Mouse (Mus musculus): ENCODE data around the gene Fam135a.

The Fam135a gene

DNA sequence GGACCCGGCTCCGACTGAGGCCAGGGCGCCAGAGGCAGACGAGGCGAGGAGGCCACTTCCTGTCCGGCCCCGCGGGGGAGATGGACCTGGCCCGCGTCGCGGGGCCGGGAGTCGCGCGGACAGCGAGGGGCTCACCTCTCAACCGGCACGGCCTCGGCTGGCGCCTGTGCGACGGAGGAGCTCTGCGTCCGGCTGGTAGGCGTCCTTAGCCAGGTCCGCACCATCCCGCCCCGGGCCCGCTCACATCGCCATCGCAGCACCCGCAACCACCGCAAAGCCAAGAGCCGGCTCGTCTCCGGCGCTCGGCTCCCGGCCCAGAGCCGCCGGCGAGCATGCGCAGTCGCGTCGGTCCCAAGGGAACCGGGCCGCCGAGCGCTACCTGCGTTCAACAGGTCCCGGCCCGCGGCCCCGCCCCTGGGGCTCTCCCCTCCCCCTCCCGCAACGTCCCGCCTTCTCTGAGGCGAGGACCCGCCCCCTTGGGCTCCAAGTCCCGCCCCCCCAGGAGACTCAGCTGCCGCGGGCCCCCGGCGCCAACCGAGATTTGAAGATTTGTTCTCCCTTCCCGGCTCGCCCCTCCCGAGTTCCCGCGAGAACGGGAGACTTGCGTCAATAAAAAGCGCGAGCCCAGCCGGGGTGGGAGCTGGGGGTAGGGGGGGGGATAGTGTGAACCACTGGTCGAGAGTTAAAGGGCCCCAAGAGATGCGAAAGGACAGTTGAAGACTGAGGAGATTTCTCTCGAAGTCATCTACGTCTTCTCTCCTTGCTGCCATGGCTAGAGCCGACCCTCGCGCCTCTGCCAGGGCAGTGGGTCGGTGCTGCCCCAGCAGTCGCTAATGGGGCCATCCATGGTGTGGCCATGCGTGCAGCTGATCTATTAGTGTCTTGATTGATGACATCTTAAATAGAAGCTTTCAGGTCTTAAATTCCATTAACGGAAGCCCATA is at the start of gene Fam135a:
TSS of gene Fam135a (minus strand) at position 416 of the 944 bp plus-strand sequence.
- in situ Hi-C loops (cut with MseI, MboI), result no loop called here

DNA sequence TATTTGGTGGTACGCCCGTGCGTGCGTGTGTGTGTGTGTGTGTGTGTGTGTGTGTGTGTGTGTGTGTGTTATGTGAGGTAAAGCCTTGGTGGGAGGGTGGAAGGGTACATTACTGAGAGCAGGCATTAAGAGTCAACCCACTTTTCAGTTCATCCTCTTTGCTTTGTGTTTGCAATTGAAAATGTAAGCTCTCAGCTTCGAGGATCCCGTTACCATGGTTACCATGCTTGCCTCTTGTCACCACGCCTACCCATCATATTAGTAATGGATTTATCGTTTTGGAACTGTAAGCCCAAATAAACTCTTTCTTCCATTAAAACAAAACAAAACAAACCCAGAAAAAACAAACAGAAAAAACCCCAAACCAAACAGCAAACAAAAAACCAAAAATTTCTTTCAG is 43.4 kb upstream of the Fam135a start:
- in situ Hi-C loops (cut with MseI, MboI), result no loop called here

DNA sequence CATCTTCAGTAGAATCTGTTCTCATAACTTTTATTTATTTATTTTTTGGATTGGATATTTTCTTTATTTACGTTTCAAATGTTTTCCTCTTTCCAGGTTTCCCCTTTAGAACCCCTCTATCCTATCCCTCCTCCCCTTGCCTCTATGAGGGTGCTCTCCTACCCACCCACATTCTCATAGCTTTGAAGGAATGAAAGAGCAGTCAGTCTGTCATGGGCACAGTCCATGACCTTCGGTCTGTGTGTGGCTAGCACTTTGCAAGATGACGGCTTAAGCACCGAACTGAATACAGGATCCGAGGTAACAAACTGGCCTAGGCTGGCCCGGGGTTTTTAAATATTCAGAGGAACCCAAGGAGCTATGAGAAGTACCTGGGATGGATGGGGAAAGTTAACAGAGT is 40.4 kb upstream of the Fam135a start:
- in situ Hi-C loops (cut with MseI, MboI), result no loop called here

DNA sequence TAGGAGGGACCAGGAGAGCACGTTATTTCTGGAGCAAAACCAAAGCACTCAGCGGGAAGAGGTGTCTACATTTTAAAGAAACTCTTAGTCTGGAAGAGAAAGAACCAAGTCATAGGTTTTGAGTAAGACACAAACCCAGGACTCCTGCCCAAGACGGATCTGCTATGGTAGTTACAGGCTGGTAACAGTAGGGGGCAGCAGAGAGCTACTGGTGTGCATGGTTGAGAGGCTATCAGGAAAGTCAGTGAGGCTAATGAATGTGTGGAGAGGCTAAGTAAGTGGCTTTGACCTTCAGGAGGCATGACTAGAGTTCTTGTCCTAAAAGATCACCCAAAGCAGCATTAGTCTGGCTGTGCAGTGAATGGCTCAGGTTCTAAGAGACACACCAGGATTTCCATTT is 37.0 kb upstream of the Fam135a start:
- in situ Hi-C loops (cut with MseI, MboI), result loop anchor here in 1 of 2 experiments (10.0 kb wide), 1 partner anchor 108 kb away; no protein-coding TSS in a partner anchor

DNA sequence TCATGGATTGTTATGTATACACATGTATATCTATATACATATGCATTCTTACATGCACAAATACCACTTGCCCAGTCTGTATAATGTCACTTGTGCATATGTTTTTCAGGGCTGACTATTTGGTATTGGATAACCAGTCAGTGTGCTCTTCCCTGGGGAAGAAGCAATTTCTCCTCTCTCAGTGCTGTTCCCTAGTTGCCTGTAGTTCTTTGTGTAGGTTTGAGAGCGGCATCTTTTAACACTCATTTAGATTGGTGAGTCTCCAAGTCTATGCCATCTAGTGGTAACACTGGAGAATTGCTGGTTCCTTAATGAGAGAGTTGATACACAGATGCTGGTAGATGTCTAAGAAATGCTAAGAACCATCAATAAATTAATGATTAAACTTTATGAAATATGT is 34.7 kb upstream of the Fam135a start:
- in situ Hi-C loops (cut with MseI, MboI), result loop anchor here in 1 of 2 experiments (10.0 kb wide), 1 partner anchor 110 kb away; no protein-coding TSS in a partner anchor

DNA sequence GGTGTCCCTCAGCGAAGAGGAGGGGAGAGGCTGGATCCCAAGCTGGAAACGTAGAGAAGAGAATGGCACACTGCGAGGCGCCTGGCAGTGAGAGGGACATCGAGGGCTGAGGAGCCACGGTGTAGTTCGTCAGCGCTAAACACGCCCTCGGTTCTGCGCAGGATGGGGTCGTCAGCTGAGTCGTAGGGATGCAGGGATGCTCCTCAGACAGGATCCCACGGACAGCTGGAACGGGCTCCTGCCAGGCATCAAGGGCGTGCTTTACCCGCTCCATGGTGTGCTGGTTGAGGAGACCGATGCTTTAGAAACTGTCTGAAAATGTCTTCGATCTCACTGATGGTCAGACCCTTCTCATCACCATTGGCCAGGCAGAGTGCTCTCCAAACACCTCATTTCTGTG is 33.7 kb upstream of the Fam135a start:
- in situ Hi-C loops (cut with MseI, MboI), result loop anchor here in 1 of 2 experiments (10.0 kb wide), 1 partner anchor 111 kb away; no protein-coding TSS in a partner anchor

DNA sequence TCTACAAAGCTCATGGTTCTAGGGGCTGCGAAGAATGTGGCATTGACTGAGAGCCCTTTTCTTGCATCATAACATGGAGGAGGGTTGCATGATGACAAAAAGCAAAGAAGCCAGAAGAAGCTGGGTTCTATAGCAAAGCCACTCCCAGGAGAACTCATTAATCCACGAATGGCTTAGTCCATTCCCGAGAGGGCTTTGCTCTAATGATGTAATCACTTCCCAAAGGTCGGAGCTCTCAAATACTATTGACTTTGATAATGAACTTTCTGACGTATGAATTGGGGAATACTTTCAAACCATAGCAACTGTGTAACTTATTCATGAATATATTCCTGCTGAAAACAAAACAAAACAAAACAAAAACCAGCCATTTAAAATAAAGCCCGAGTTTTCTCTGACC is 27.7 kb upstream of the Fam135a start:
- in situ Hi-C loops (cut with MseI, MboI), result no loop called here

DNA sequence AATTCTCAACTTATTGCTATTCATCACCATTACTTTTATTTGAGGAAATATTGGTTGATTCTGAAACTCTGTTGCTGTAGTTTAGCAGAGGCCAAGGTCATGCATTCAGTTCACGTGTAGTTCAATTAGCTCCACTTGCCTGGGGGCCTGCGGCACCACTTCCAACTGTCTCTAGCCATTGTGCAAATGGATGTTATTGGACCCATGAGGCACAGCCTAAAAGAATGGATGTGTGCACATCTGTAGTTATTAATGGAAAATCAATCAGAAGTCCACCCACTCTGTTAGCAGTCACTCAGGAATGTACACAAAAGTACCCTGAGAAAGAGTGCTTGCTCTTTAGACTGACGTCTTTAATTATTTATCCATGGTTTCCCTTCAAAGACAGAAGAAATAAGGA is 24.5 kb upstream of the Fam135a start:
- in situ Hi-C loops (cut with MseI, MboI), result no loop called here

DNA sequence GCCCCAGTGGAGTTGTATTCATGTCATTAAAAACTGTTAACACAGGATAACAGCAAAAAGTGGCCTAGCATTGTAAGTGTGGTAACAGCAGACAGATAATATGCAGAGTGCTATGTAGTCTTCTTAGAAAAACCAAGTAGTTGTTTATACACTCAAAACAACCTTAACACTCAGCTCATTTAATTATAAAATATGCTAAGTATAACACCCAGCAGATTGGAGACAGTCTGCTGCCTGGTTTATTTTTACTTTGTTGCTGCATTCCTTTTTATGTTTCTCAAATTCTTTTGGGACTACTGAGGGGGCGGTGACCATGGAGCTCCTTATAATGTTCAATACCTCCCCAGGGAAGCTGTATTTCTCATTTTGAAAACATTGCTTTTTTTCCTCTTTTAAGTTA is 22.4 kb upstream of the Fam135a start:
- in situ Hi-C loops (cut with MseI, MboI), result no loop called here

DNA sequence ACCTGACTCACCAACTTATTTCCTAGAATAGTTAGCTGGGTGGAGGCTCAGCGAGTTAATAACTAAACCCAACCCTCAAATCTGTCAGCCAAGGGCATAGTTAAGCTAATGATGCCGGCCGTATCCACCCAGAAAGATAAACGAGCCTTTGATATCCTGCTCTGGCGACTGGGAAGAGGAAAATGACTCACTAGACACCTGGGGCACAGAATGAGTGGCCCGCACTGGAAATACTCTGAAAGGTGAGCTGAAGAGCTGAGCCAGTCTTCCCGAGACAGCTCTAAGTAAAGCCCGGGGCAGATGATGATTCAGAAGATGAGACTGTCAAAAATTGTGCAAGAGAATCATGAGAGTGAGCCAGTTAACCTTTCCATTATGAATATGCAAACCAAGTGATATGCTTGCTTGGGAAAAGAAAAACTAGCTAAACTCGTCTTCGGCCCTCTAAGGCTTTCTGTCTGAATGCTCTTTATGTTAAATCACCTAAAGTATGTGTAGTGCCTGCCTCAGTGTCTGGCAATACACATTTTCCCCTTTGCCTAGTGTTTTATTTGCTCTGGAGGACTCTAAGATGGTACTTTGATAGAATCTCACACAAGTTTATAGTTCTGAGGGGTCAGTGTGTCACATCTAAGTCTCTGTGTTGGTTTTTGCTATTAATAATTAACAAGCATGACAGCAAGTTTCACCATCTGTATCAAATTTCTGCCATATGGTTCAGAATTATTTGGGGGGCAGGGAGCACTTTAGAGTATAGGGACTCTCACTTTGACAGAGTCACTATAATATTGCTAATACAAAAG is 8.0 kb upstream of the Fam135a start:
- in situ Hi-C loops (cut with MseI, MboI), result no loop called here

DNA sequence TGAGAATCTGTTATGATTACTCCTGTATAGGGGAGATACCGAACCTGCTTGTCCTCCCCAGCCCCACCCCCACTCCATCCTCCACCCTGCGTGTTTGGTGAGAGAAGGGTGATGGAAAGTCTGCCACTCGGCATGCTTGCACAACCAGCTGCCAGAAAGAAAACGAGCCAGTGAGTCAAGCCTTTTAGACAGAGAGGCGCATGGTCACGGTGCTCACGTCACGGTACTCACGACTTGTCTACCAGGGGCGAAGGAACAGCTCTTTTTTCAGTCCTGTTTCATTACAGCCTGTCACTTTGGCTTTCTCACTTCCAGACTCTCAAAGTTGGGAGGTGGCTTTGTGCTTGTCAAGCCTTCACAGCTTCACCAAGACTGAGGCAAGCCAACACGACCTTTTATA is 7.2 kb upstream of the Fam135a start:
- in situ Hi-C loops (cut with MseI, MboI), result no loop called here

DNA sequence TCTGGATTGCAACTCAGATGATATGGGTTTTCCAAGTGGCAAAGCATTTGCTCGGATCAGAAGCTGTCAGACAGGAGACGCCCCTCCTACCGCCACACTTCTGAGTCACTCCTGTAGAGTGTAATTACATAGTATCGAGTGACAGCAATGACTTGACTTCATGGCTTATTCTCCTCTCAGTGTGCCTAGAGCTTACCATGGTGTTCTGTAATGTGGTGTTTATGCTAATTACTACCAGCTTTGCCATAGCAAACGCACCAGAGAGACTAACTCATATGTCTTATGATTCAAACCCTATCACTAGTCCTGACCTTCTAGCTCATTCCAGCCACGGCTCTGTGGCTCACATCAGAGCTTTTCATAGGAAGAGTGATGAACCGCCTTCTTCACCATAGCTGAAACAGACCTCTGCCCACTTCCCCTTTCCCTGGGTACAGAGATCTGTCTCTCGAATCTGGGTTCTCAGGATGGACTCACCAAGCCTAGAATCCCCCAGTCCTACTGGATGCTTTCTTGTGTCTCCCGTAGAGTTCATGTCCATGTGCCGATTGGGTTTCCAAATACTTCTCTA is 2.5 kb upstream of the Fam135a start:
- in situ Hi-C loops (cut with MseI, MboI), result no loop called here

DNA sequence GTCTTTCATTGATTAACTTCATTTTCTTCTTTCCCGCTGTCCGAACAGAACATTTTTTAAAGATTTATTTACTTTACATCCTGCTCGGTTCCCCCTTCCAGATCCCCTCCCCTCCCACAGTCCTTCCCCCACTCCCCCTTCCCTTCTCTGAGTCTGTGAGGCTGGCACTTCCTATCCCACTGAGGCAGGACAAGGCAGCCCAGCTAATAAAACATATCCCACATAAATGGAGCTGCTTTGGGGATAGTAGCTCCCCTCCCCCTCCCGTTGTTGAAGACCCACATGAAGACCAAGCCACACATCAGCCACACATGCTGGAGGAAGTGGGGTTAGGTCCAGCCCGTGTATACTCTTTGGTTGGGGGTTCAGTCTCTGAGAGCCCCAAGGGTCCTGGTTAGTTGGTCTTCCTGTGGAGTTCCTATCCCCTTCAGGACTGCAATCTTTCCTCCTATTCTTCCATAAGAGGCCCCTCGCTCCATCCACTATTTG is 773 bp upstream of the Fam135a start:
- in situ Hi-C loops (cut with MseI, MboI), result no loop called here

DNA sequence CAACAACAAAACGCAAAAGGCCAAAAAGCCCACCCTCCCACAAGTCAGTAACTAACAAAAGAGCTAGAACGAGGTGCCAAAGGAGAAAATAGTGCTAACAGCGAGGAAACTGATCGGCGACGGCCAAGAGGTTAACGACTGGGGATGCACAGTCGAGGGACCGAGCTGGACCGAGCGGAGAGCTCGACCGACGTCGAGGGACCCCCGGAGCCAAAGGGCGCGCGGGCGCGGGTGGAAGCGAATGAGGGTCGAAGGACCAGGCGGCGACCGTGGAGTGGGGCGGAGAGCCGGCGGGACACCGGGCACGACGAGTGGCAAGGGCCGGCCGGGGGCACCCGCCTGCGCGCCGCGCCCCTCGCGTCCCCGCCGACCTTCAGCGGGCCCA is 608 bp downstream of the Fam135a start:
- in situ Hi-C loops (cut with MseI, MboI), result no loop called here

DNA sequence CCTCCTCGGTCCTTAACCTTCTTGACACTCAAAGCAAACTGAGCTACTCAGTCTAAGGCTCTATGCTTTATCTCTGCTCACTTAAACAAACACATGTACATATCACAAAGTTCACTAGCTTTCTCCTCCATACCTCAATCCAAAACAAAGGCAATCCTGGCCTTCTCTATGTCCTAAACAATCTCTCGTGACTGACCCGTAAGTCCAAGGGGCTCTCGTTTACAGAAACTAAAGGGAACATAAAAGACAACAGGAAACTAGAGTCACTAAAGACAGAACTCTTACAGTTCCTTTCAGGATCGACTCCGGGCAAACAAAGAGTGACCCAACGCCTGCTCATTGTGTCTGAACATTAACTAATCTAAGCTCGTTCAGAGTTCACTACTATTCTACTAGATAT is 2.6 kb downstream of the Fam135a start:
- in situ Hi-C loops (cut with MseI, MboI), result no loop called here

DNA sequence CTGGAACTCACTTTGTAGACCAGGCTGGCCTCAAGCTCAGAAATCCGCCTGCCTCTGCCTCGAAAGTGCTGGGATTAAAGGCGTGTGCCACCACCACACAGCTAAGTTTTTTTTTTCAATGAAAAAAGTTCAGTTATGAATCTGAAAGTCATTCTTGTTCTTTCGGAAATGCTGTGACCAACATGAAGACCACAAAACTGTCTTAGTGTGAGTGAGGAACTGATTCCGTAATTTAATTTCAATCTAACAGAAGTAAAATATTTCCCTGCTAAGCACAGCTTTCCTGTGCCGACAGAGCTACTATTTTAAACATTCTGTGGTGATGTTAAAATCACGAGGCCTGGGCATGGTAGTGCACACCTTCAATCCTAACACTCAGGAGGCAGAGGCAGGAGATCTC is 7.7 kb downstream of the Fam135a start:
- in situ Hi-C loops (cut with MseI, MboI), result no loop called here

DNA sequence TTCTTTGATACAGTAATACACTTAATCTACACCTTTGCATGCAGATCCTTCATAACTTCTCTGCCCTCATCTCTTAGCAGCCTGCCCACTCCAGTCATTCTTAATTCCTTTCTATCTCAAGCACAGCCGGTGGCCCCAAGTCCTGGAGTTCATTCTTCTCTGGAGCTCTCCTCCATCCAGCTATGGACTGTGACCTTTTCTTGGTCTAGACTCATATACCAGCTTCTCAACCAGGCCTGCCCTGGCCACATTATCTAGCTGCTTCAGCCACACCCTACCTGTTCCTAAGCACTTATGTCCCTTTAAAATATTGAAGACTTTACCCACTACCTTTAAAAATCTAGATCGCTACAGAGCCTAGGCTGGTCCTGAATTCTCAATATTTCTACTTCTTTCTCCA is 9.5 kb downstream of the Fam135a start:
- in situ Hi-C loops (cut with MseI, MboI), result no loop called here

DNA sequence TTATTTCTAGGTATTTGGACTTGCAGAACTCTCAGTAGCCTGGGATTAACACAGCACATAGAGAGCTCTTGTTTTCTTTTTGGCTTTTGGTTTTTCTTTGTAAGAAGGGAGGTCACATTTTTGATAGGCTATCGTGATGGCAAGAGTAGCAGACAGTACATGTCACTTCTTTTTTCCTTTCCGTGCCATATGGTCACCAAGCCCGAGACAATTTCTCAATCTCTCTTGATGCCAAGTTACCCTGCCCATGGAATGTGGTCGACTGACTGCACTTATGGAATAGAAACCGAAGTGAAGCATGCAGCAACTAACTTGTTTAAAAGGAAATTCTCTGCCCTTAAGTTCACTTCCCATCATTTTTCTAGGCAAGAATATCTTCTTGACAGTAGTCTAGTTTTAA is 10.0 kb downstream of the Fam135a start:
- in situ Hi-C loops (cut with MseI, MboI), result no loop called here

DNA sequence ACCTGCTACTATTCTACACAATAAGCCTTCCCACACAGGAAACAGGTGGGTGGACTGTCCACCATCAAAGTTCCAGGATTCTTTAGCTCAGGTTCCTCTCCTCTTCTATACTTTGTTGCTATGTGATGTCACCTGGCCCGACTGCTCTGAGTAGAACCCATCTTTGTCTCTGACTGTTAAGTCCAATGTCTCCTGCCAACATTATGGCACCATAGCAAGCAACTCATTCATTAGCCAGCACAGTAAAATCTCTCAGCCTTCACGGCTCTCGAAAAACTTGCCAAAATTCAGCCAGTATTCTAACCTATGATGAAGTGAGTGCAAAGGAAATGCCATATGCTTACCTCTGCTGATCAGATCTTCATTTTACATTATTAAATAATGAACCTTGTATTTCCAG is 14.0 kb downstream of the Fam135a start:
- in situ Hi-C loops (cut with MseI, MboI), result no loop called here

DNA sequence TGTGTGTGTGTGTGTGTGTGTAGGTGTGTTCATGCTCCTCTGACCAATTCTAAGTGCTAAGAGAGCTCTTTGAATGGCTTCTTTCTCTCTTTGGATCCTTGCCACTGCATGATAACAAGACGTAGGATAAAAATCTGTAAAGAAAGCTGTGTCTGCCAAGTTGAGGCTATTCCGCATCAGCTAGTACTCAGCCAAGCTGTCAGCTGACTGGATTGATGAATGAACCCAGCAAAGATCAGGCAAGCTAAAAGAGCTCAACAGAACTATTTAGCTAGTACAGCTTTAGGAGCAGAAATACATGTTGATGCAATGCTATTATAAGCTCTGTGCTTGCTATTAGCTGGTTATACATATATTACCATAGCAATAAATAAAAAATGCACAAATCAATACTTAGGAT is 25.7 kb downstream of the Fam135a start:
- in situ Hi-C loops (cut with MseI, MboI), result no loop called here

DNA sequence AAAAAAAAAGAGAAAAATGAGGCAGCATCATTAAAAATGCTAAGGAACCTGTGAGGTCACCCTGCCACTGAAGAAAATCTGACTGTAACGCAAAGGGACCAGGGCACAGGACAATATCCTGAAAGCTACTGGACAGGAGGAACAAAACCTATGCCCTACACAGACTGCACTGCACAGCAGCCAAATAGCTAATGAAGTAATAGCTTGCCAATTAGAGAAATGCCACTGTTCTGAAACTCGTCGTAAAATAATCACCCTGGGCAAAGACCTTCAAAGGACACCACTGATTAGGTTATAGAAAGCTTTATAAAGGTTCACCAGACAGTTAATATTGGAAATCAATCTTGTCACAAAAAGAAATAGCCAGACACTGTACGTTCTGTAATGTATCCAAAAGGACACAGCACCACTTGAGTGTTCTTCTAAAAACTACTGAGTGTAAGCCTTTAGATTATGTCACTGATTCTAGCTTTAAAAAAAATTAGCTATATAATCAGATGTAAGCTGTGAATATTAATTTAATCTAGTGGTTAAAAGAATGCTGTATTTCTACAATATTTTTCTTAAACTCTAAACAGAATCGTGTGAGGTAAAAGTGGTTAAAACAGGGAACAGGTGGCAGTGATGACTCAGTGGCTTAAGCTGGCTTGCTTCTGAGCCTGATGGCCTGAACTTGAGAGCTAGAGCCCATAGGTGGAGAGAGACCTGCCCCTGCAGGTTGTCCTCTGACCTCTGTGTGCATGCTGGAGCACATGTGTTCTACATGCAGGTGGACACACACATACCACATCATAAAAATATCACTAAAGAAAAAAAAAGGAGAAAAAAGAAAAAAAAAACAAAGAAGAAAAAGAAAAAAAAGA is 26.5 kb downstream of the Fam135a start:
- in situ Hi-C loops (cut with MseI, MboI), result no loop called here

Measured in mouse trophoblast stem cell (cell line).